Mouse (Mus musculus): ENCODE measurements around the gene Gadd45b. TPM values are rescaled to one million over a fixed set of nuclear protein-coding genes. Genes with fewer than 3 reads are reported as not detected.
A peak's percentile ranks its signal among the peaks of the same experiment; 100 is the strongest.

The Gadd45b gene
- total and polyA plus RNA-seq, 2 experiments from 2014 or later: 5.0 to 7.3 TPM

GRCm38 (mm10) chr10:80966296-80966695, 36.4 kb downstream of the Gadd45b start:
- no peaks in the 10 kb centered on the region for H3K27me3 ChIP-seq (ENCODE audit: insufficient read depth, low read length)
- no peaks in the 10 kb centered on the region for H3K4me1 ChIP-seq (ENCODE audit: insufficient read depth, low read length)
- H3K9ac ChIP-seq (replicated peaks; ENCODE audit: low read length, poor library complexity, severe bottlenecking): no peak overlapping the region
- 69% methylated on average over 12 of the region's 12 CpGs for WGBS
- ATAC-seq (ENCODE audit: low FRiP score) (no peak), DNase-seq (ENCODE audit: low spot score) (no peak)
- H3K9me3 ChIP-seq (ENCODE audit: low read length): no peaks in the 10 kb centered on the region
- H3K27ac ChIP-seq (ENCODE audit: low read depth, low read length): no peak overlapping the region
- no peaks in the 10 kb centered on the region for H3K36me3 ChIP-seq (ENCODE audit: insufficient read depth, low read length)
- H3K4me3 ChIP-seq (ENCODE audit: low read depth, low read length): no peak overlapping the region
- no peak for TF ChIP-seq CTCF (IDR thresholded peaks at IDR 0.05)
- no peak overlapping the region for H3K4me2 ChIP-seq (ENCODE audit: low read depth, low read length, poor library complexity, severe bottlenecking)

GRCm38 (mm10) chr10:80967101-80967656, 37.3 kb downstream of the Gadd45b start:
- WGBS: 64% methylated on average over 3 of the region's 3 CpGs
- DNase-seq (ENCODE audit: low spot score) (peak; percentile 56), ATAC-seq (ENCODE audit: low FRiP score) (no peak)
- no peak overlapping the region for H3K9ac ChIP-seq (replicated peaks; ENCODE audit: low read length, poor library complexity, severe bottlenecking)
- H3K27me3 ChIP-seq (ENCODE audit: insufficient read depth, low read length): no peaks in the 10 kb centered on the region
- H3K9me3 ChIP-seq (ENCODE audit: low read length): no peaks in the 10 kb centered on the region
- no peak overlapping the region for H3K4me2 ChIP-seq (ENCODE audit: low read depth, low read length, poor library complexity, severe bottlenecking)
- TF ChIP-seq CTCF (IDR thresholded peaks at IDR 0.05): no peak
- no peak overlapping the region for H3K27ac ChIP-seq (ENCODE audit: low read depth, low read length)
- H3K4me1 ChIP-seq (ENCODE audit: insufficient read depth, low read length): no peaks in the 10 kb centered on the region
- H3K36me3 ChIP-seq (ENCODE audit: insufficient read depth, low read length): no peaks in the 10 kb centered on the region
- H3K4me3 ChIP-seq (ENCODE audit: low read depth, low read length): no peak overlapping the region

- Histone ChIP-seq H3K4me3 (ENCODE audit: low read depth, low read length) (no peak overlapping the region), H3K9me3 (ENCODE audit: low read length) (no peaks in the 10 kb centered on the region), H3K4me1 (ENCODE audit: insufficient read depth, low read length) (0 out of 2 replicates have a peak, but pooled peaks cover 3% of the 10 kb centered on the region), H3K4me2 (ENCODE audit: low read depth, low read length, poor library complexity, severe bottlenecking) (no peak overlapping the region), H3K27ac (ENCODE audit: low read depth, low read length) (no peak overlapping the region), H3K27me3 (ENCODE audit: insufficient read depth, low read length) (no peaks in the 10 kb centered on the region), H3K36me3 (ENCODE audit: insufficient read depth, low read length) (no peaks in the 10 kb centered on the region), H3K9ac (replicated peaks; ENCODE audit: low read length, poor library complexity, severe bottlenecking) (no peak overlapping the region)
- ATAC-seq (ENCODE audit: low FRiP score) (no peak), DNase-seq (ENCODE audit: low spot score) (no peak)
- TF ChIP-seq CTCF (IDR thresholded peaks at IDR 0.05): no peak
- 88% methylated on average over 4 of the region's 4 CpGs for WGBS
Measured at GRCm38 (mm10) chr10:80968106-80968505, 38.2 kb downstream of the Gadd45b start.

- DNase-seq (ENCODE audit: low spot score) (no peak), ATAC-seq (ENCODE audit: low FRiP score) (no peak)
- Histone ChIP-seq H3K27ac (ENCODE audit: low read depth, low read length) (no peak overlapping the region), H3K4me3 (ENCODE audit: low read depth, low read length) (no peak overlapping the region), H3K4me1 (ENCODE audit: insufficient read depth, low read length) (0 out of 2 replicates have a peak, but pooled peaks cover 3% of the 10 kb centered on the region), H3K36me3 (ENCODE audit: insufficient read depth, low read length) (no peaks in the 10 kb centered on the region), H3K9me3 (ENCODE audit: low read length) (no peaks in the 10 kb centered on the region), H3K27me3 (ENCODE audit: insufficient read depth, low read length) (no peaks in the 10 kb centered on the region), H3K4me2 (ENCODE audit: low read depth, low read length, poor library complexity, severe bottlenecking) (no peak overlapping the region), H3K9ac (replicated peaks; ENCODE audit: low read length, poor library complexity, severe bottlenecking) (no peak overlapping the region; the same call in 1 of the 2 replicates)
- 79% methylated on average over 3 of the region's 3 CpGs for WGBS
- TF ChIP-seq CTCF (IDR thresholded peaks at IDR 0.05): no peak
Measured at GRCm38 (mm10) chr10:80969298-80969697, 39.4 kb downstream of the Gadd45b start.

- no peaks in the 10 kb centered on the region for H3K9me3 ChIP-seq (ENCODE audit: low read length)
- H3K27me3 ChIP-seq (ENCODE audit: insufficient read depth, low read length): no peaks in the 10 kb centered on the region
- no peak overlapping the region for H3K27ac ChIP-seq (ENCODE audit: low read depth, low read length)
- H3K4me3 ChIP-seq (ENCODE audit: low read depth, low read length): no peak overlapping the region
- H3K36me3 ChIP-seq (ENCODE audit: insufficient read depth, low read length): no peaks in the 10 kb centered on the region
- no peak overlapping the region for H3K4me2 ChIP-seq (ENCODE audit: low read depth, low read length, poor library complexity, severe bottlenecking)
- 84% methylated on average over 8 of the region's 8 CpGs for WGBS
- H3K9ac ChIP-seq (replicated peaks; ENCODE audit: low read length, poor library complexity, severe bottlenecking): no peak overlapping the region
- H3K4me1 ChIP-seq (ENCODE audit: insufficient read depth, low read length): 0 out of 2 replicates have a peak, but pooled peaks cover 3% of the 10 kb centered on the region
- DNase-seq (ENCODE audit: low spot score): no peak
- no peak for TF ChIP-seq CTCF (IDR thresholded peaks at IDR 0.05)
- ATAC-seq (ENCODE audit: low FRiP score): no peak
Measured at GRCm38 (mm10) chr10:80970159-80970558, 40.3 kb downstream of the Gadd45b start.

- no peak overlapping the region for H3K4me2 ChIP-seq (ENCODE audit: low read depth, low read length, poor library complexity, severe bottlenecking)
- H3K9me3 ChIP-seq (ENCODE audit: low read length): no peaks in the 10 kb centered on the region
- WGBS: 86% methylated on average over 15 of the region's 15 CpGs
- ATAC-seq (ENCODE audit: low FRiP score) (no peak), DNase-seq (ENCODE audit: low spot score) (no peak)
- H3K36me3 ChIP-seq (ENCODE audit: insufficient read depth, low read length): no peaks in the 10 kb centered on the region
- 0 out of 2 replicates have a peak, but pooled peaks cover 3% of the 10 kb centered on the region for H3K4me1 ChIP-seq (ENCODE audit: insufficient read depth, low read length)
- no peak overlapping the region for H3K4me3 ChIP-seq (ENCODE audit: low read depth, low read length)
- no peak overlapping the region for H3K9ac ChIP-seq (replicated peaks; ENCODE audit: low read length, poor library complexity, severe bottlenecking)
- H3K27me3 ChIP-seq (ENCODE audit: insufficient read depth, low read length): no peaks in the 10 kb centered on the region
- no peak for TF ChIP-seq CTCF (IDR thresholded peaks at IDR 0.05)
- H3K27ac ChIP-seq (ENCODE audit: low read depth, low read length): no peak overlapping the region
Measured at GRCm38 (mm10) chr10:80971533-80971932, 41.7 kb downstream of the Gadd45b start.

All from midbrain, postnatal 0 days (tissue).